Mouse (Mus musculus) layer of hippocampus, adult 2 months (tissue): ENCODE data around the gene Cnrip1. TPM values are rescaled to one million over a fixed set of nuclear protein-coding genes. Genes with fewer than 3 reads are reported as not detected.
"Not testable (repeated sequence)": the region's sequence is repeated elsewhere in the genome, so short reads cannot be mapped to it uniquely, and the experiment has no call there.

Experiments
- DNase-seq, 2 experiments: peaks; one replicate each; pipeline ENCODE4 v3.0.0; 2022; ENCODE audit warnings: low spot score in 2 of 2
- H3K27ac ChIP-seq: fragments of 200-600 bp; 2 replicates; pipeline ENCODE4 v1.8.1; 2022
- H3K4me3 ChIP-seq: fragments of 200-600 bp; 2 replicates; pipeline ENCODE4 v1.8.1; 2022; ENCODE audit warnings: mild to moderate bottlenecking
- CTCF ChIP-seq: fragments of 200-600 bp; conservative IDR thresholded peaks from 2 replicates; pipeline ENCODE4 v1.8.1; 2022; ENCODE audit warnings: antibody characterized with exemption, mild to moderate bottlenecking, moderate library complexity
- long read RNA-seq, 2 experiments: library from polyadenylated mRNA; stranded (forward); transcript quantifications; one replicate each; pipeline ENCODE4 v2.0.0; 2021; ENCODE audit warnings: borderline mapping rate in 2 of 2
- total RNA-seq, 2 experiments: library from RNA; stranded (reverse); gene quantifications; 2 replicates each; pipeline ENCODE4 v1.2.3; 2021

The Cnrip1 gene
- total RNA-seq, result 100 to 1,000 TPM; 123 to 124 TPM
- long read RNA-seq, experiment 1, transcript Cnrip1-201 (3 exons, 1,654 nt), result major isoform, 84 of 116 reads
- long read RNA-seq, experiment 1, partial matches to known transcripts, result 4 of 116 reads
- long read RNA-seq, experiment 1, other reads (novel, unspliced or antisense), result 28 of 116 reads
- long read RNA-seq, experiment 2, transcript Cnrip1-201 (3 exons, 1,654 nt), result major isoform, 140 of 185 reads
- long read RNA-seq, experiment 2, partial matches to known transcripts, result 29 of 185 reads
- long read RNA-seq, experiment 2, other reads (novel, unspliced or antisense), result 16 of 185 reads

GRCm38 (mm10) chr11:17051545-17052475, at the start of gene Cnrip1, which contains the start of gene Plek:
Gene Cnrip1 (plus strand): TSS chr11:17051586.
Gene Plek (minus strand): TSS chr11:17052381.
- TF ChIP-seq CTCF, result no peak
- Histone ChIP-seq H3K27ac (peak within 1 kb of the TSS; percentile 98), H3K4me3 (peak within 1 kb of the TSS; percentile 90)
- DNase-seq, result peak; percentile 87 to 90

- no peak for TF ChIP-seq CTCF
Observed at GRCm38 (mm10) chr11:17002739-17003373, 48.5 kb upstream of the Cnrip1 start.

GRCm38 (mm10) chr11:17003757-17004156, 47.6 kb upstream of the Cnrip1 start:
- no peak for TF ChIP-seq CTCF
- no peak for DNase-seq
- no peak overlapping the region for H3K4me3 ChIP-seq

More at GRCm38 (mm10) chr11:17002739-17003373, 48.5 kb upstream of the Cnrip1 start:
- DNase-seq, result no peak
- Histone ChIP-seq H3K4me3 (no peak overlapping the region), H3K27ac (no peak overlapping the region)

GRCm38 (mm10) chr11:17004899-17005846, 46.2 kb upstream of the Cnrip1 start:
- Histone ChIP-seq H3K4me3 (no peak overlapping the region), H3K27ac (no peak overlapping the region)
- TF ChIP-seq CTCF, result no peak
- peak in 1 of 2 experiments; percentile 27 for DNase-seq

More at GRCm38 (mm10) chr11:17003757-17004156, 47.6 kb upstream of the Cnrip1 start:
- H3K27ac ChIP-seq, result no peak overlapping the region

DNA sequence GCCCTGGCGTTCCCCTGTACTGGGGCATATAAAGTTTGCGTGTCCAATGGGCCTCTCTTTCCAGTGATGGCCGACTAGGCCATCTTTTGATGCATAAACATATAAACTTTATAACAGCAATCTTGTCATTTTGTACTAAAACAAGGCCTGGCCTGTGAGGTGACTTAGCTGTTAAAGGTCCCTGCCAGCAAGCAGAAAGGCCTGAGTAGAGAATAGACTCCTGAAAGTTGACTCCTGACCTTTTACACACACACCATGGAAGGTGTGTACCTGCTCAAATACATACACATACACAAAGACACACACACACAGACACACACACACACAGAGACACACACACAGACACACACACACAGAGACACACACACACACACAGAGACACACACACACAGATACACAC, 44.9 kb upstream of the Cnrip1 start:
- H3K4me3 ChIP-seq, DNase-seq, H3K27ac ChIP-seq: not testable (repeated sequence)

GRCm38 (mm10) chr11:17007517-17008173, 43.7 kb upstream of the Cnrip1 start:
- no peak for TF ChIP-seq CTCF
- H3K27ac ChIP-seq, result no peak overlapping the region; the same call in 1 of the 2 replicates
- no peak overlapping the region; the same call in 1 of the 2 replicates for H3K4me3 ChIP-seq
- DNase-seq, result no peak

GRCm38 (mm10) chr11:17008498-17008941, 42.9 kb upstream of the Cnrip1 start:
- DNase-seq, result no peak
- peak overlapping the region; percentile 39; the same call in 1 of the 2 replicates for H3K27ac ChIP-seq
- no peak for TF ChIP-seq CTCF

GRCm38 (mm10) chr11:17012948-17013347, 38.4 kb upstream of the Cnrip1 start:
- no peak overlapping the region for H3K4me3 ChIP-seq
- no peak overlapping the region for H3K27ac ChIP-seq
- TF ChIP-seq CTCF, result no peak
- no peak for DNase-seq

More at GRCm38 (mm10) chr11:17008498-17008941, 42.9 kb upstream of the Cnrip1 start:
- H3K4me3 ChIP-seq, result no peak overlapping the region

DNA sequence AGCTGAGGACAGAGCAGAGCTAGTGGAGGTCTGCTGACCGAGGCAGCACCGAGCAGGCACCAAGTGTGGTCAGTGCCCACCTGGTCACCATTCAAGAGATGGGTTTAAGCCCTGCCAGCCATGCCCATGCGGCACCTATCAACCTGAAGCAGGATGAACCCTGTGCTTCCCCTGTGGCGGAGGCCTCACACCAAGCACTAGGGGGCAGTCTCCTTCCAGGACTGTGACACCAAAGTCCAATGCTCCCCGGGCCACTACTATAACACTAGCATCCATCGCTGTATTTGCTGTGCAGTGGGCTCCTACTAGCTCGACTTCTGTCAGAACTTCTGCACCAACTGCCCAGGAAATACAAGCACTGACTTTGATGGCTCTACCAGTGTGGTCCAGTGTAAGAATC, 32.1 kb upstream of the Cnrip1 start:
- DNase-seq, result no peak
- 0 out of 2 replicates have a peak, but pooled peaks have one; percentile 17 for TF ChIP-seq CTCF
- Histone ChIP-seq H3K27ac (no peak overlapping the region), H3K4me3 (no peak overlapping the region)

- DNase-seq, result no peak
- Histone ChIP-seq H3K27ac (no peak overlapping the region), H3K4me3 (no peak overlapping the region)
- TF ChIP-seq CTCF, result no peak
Observed at GRCm38 (mm10) chr11:17023206-17023605, 28.2 kb upstream of the Cnrip1 start.

DNA sequence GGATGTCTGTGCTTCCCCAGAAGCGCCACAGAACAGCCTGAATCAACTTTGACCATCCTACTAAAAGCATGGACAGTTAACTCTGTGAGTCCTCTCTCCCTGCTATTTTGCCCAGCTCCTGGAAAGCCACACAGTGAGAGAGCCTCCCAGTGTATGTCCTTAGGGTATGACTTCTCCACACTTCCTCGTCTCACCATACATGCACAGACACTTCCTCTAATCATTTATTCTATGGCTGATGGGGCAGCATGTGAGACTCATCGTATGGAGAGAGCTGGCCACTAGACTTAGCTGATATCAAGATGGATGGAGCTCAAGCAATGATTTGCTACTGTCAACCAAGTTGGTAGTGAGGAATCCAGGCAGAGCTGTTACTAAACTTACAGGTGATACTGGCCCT, 27.4 kb upstream of the Cnrip1 start:
- Histone ChIP-seq H3K4me3 (no peak overlapping the region), H3K27ac (no peak overlapping the region)
- TF ChIP-seq CTCF, result no peak
- no peak for DNase-seq
